In the genomic region with DNA sequence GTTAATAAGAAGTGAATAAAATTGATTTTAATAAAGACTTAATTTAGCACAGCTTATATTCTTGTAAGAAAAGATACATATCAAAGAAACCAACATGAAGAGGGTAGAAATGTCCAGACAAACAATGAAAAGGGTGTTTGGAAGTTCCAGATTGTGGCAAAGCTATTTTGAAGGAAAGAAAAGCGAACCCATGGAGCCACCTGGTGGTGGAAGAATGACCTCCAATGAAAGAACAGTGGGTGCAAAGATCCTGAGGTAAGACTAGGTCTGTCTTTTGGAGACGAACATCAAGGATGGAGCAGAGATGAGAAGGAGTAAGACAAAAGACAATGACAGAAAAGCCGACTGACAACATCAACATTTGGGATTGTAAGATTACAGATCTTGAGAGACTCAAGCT, we compare ENCODE assay signal across 7 mouse cellular contexts.
A peak's percentile ranks its signal among the peaks of the same experiment; 100 is the strongest.
DNase-seq lines count a peak whose midpoint lies in the region; ATAC-seq and TF ChIP-seq lines count a peak whose summit lies in the region.

No protein-coding gene starts in this region.

- no peaks in the 10 kb centered on the region for H3K36me3 ChIP-seq in kidney, embryonic 15.5 days
- H3K36me3 ChIP-seq in E14TG2a.4 (ENCODE audit: insufficient read depth, low read length), result no peaks in the 10 kb centered on the region
- no peaks in the 10 kb centered on the region for H3K36me3 ChIP-seq in MEL (ENCODE audit: control insufficient read depth in 1 of 2, insufficient read depth in 2 of 2, low read length in 2 of 2)
- no peaks in the 10 kb centered on the region for H3K36me3 ChIP-seq in embryonic facial prominence, embryonic 11.5 days (replicated peaks; ENCODE audit: control insufficient read depth, insufficient read depth, low read depth, low read length)
- no peaks in the 10 kb centered on the region for H3K36me3 ChIP-seq in thymus, adult 2 months (ENCODE audit: control insufficient read depth, insufficient read depth, low read length)

- no peak for ATAC-seq in kidney, embryonic 15.5 days (replicated peaks; ENCODE audit: low FRiP score)
- no peak for ATAC-seq in embryonic facial prominence, embryonic 11.5 days (replicated peaks; ENCODE audit: insufficient number of reproducible peaks, low FRiP score, low TSS enrichment, low read depth)

- no peaks in the 10 kb centered on the region for H3K27me3 ChIP-seq in kidney, embryonic 15.5 days
- H3K27me3 ChIP-seq in E14TG2a.4 (ENCODE audit: insufficient read depth, low read length) (no peaks in the 10 kb centered on the region), MEL (ENCODE audit: control insufficient read depth in 1 of 2, insufficient read depth in 2 of 2, low read length in 2 of 2) (no peaks in the 10 kb centered on the region)
- no peaks in the 10 kb centered on the region for H3K27me3 ChIP-seq in embryonic facial prominence, embryonic 11.5 days (ENCODE audit: control insufficient read depth, insufficient read depth, low read length)
- H3K27me3 ChIP-seq in thymus, adult 2 months (ENCODE audit: control insufficient read depth, insufficient read depth, low read length), result no peaks in the 10 kb centered on the region

- no peak overlapping the region for H3K4me2 ChIP-seq in kidney, embryonic 15.5 days
- H3K4me2 ChIP-seq in embryonic facial prominence, embryonic 11.5 days (ENCODE audit: low read depth, low read length), result no peak overlapping the region

- H3K79me2 ChIP-seq in MEL (ENCODE audit: control insufficient read depth, insufficient read depth, low read length, poor library complexity), result no peaks in the 10 kb centered on the region

- no peak overlapping the region for H3K4me3 ChIP-seq in kidney, embryonic 15.5 days (replicated peaks)
- H3K4me3 ChIP-seq in E14TG2a.4 (replicated peaks; ENCODE audit: low read length) (no peak overlapping the region), MEL (ENCODE audit: control insufficient read depth in 1 of 2, insufficient read depth in 1 of 2, low read depth in 2 of 2, low read length in 2 of 2) (no peak overlapping the region)
- no peak overlapping the region for H3K4me3 ChIP-seq in embryonic facial prominence, embryonic 11.5 days (ENCODE audit: low read depth, low read length)
- H3K4me3 ChIP-seq in thymus, adult 2 months (ENCODE audit: control insufficient read depth, insufficient read depth, low read length), result no peak overlapping the region

- TF ChIP-seq EP300 in MEL (IDR thresholded peaks at IDR 0.05; ENCODE audit: low read depth in 1 of 2, low read length in 2 of 2), result no peak

- TF ChIP-seq POLR2A in MEL (IDR thresholded peaks at IDR 0.05; ENCODE audit: control insufficient read depth in 1 of 2, insufficient read depth in 1 of 2, low read depth in 1 of 2, low read length in 2 of 2, poor library complexity in 1 of 2), result no peak
- TF ChIP-seq POLR2A in thymus, adult 2 months (IDR thresholded peaks at IDR 0.05; ENCODE audit: control insufficient read depth, extremely low read depth, insufficient read depth, low read length, poor library complexity), result no peak

- WGBS in kidney, embryonic 15.5 days, result 53% methylated on average over 3 of the region's 3 CpGs
- WGBS in embryonic facial prominence, embryonic 11.5 days, result 41% methylated on average over 3 of the region's 3 CpGs
- WGBS in thymus, adult 2 months, result 44% methylated on average over 3 of the region's 3 CpGs

- TF ChIP-seq CTCF in E14TG2a.4 (conservative IDR thresholded peaks at IDR 0.05; ENCODE audit: low read length) (peak; percentile 29; the same call in 1 of the 2 replicates), MEL (IDR thresholded peaks at IDR 0.05 in 2 of 3, conservative IDR thresholded peaks at IDR 0.05 in 1 of 3; ENCODE audit: control insufficient read depth in 1 of 3, insufficient read depth in 1 of 3, low read depth in 2 of 3, low read length in 3 of 3, poor library complexity in 1 of 3, severe bottlenecking in 1 of 3) (peak in 1 of 3 experiments; percentile 18; a peak in 1 of 6 replicates)
- no peak for TF ChIP-seq CTCF in thymus, adult 2 months (IDR thresholded peaks at IDR 0.05; ENCODE audit: borderline replicate concordance, control insufficient read depth, extremely low read depth, insufficient read depth, low read length, poor library complexity)

- H3K9ac ChIP-seq in kidney, embryonic 15.5 days, result no peak overlapping the region
- H3K9ac ChIP-seq in MEL (ENCODE audit: control insufficient read depth, low read depth, low read length, poor library complexity, severe bottlenecking), result no peak overlapping the region
- no peak overlapping the region for H3K9ac ChIP-seq in embryonic facial prominence, embryonic 11.5 days (replicated peaks; ENCODE audit: low read length)

- H3K4me1 ChIP-seq in kidney, embryonic 15.5 days, result no peaks in the 10 kb centered on the region
- H3K4me1 ChIP-seq in E14TG2a.4 (replicated peaks; ENCODE audit: low read depth, low read length) (no peaks in the 10 kb centered on the region), MEL (ENCODE audit: control insufficient read depth in 1 of 2, insufficient read depth in 2 of 2, low read length in 2 of 2) (no peaks in the 10 kb centered on the region)
- no peaks in the 10 kb centered on the region for H3K4me1 ChIP-seq in embryonic facial prominence, embryonic 11.5 days (ENCODE audit: control insufficient read depth, insufficient read depth, low read length)
- H3K4me1 ChIP-seq in thymus, adult 2 months (replicated peaks; ENCODE audit: control insufficient read depth, insufficient read depth, low read length), result no peaks in the 10 kb centered on the region

- H3K27ac ChIP-seq in kidney, embryonic 15.5 days, result no peak overlapping the region
- no peak overlapping the region for H3K27ac ChIP-seq in MEL (ENCODE audit: control insufficient read depth, low read depth, low read length)
- H3K27ac ChIP-seq in embryonic facial prominence, embryonic 11.5 days (replicated peaks; ENCODE audit: low read depth, low read length), result no peak overlapping the region
- no peak overlapping the region for H3K27ac ChIP-seq in thymus, adult 2 months (ENCODE audit: control insufficient read depth, insufficient read depth, low read length)

- TF ChIP-seq RAD21 in MEL (IDR thresholded peaks at IDR 0.05; ENCODE audit: low read depth, low read length), result peak; percentile 18

- peak; percentile 42 for DNase-seq in kidney, adult 9 months
- peak; percentile 2 for DNase-seq in MEL (ENCODE audit: low read depth, low spot score)
- DNase-seq in embryonic facial prominence, embryonic 11.5 days (ENCODE audit: low spot score), result peak; percentile 55
- no peak for DNase-seq in thymus, adult 2 months
- no peak for DNase-seq in right cerebral cortex, adult 18-20 months

- no peaks in the 10 kb centered on the region for H3K9me3 ChIP-seq in kidney, embryonic 15.5 days (replicated peaks)
- no peaks in the 10 kb centered on the region for H3K9me3 ChIP-seq in E14TG2a.4 (ENCODE audit: low read length)
- H3K9me3 ChIP-seq in MEL (replicated peaks; ENCODE audit: insufficient read depth, low read length), result no peaks in the 10 kb centered on the region
- no peaks in the 10 kb centered on the region for H3K9me3 ChIP-seq in embryonic facial prominence, embryonic 11.5 days (replicated peaks; ENCODE audit: control insufficient read depth, low read length)

TF ChIP-seq in MEL, 35 proteins besides CTCF, POLR2A, EP300 and RAD21:
- no peak for TF ChIP-seq ETS1 (IDR thresholded peaks at IDR 0.05; ENCODE audit: low read depth, low read length)
- peak; percentile 22; the same call in 1 of the 2 replicates for TF ChIP-seq SMC3 (IDR thresholded peaks at IDR 0.05; ENCODE audit: low read depth, low read length)

Comparison
In these comparisons a context has a peak if more than half of its experiments do, and no peak if none do; other contexts are left out.
1. DNase-seq: peak in kidney, adult 9 months (single experiment), MEL (single experiment) and embryonic facial prominence, embryonic 11.5 days (single experiment); none in thymus, adult 2 months (single experiment) and right cerebral cortex, adult 18-20 months (single experiment).